Mouse (Mus musculus): ENCODE data around the gene Smco4. TPM values are rescaled to one million over a fixed set of nuclear protein-coding genes. Genes with fewer than 3 reads are reported as not detected.

Gene Smco4
- polyA plus RNA-seq, 1 experiment, result 10.5 TPM

- H3ac ChIP-seq (ENCODE audit: control insufficient read depth, insufficient read length), result no peak overlapping the region
- H3K4me3 ChIP-seq, result no peak overlapping the region
- no peak overlapping the region for H3K4me2 ChIP-seq (ENCODE audit: low read depth)
- H3K36me3 ChIP-seq (ENCODE audit: control insufficient read depth, insufficient read depth), result no peaks in the 10 kb centered on the region
- TF ChIP-seq POLR2AphosphoS2 (IDR thresholded peaks at IDR 0.05; ENCODE audit: insufficient read length, low read depth) (no peak), SRF (IDR thresholded peaks at IDR 0.05; ENCODE audit: control insufficient read depth, insufficient read length, low read depth) (no peak), TCF3 (IDR thresholded peaks at IDR 0.05; ENCODE audit: insufficient read length, low read depth) (no peak), MAX (IDR thresholded peaks at IDR 0.05; ENCODE audit: low read depth) (no peak), USF1 (IDR thresholded peaks at IDR 0.05; ENCODE audit: low read depth) (no peak), CEBPB (IDR thresholded peaks at IDR 0.05; ENCODE audit: insufficient read depth, poor library complexity, severe bottlenecking) (no peak), MYOD1 (IDR thresholded peaks at IDR 0.05; ENCODE audit: control insufficient read depth in 1 of 3, insufficient read length in 2 of 3, low read depth in 2 of 3) (no peak), MYOG (IDR thresholded peaks at IDR 0.05; ENCODE audit: control insufficient read depth in 1 of 3, insufficient read depth in 1 of 3, insufficient read length in 2 of 3, low read depth in 2 of 3) (no peak), E2F4 (IDR thresholded peaks at IDR 0.05; ENCODE audit: insufficient read depth) (no peak), TCF12 (IDR thresholded peaks at IDR 0.05; ENCODE audit: insufficient read depth, poor library complexity, severe bottlenecking) (no peak)
- H3K79me2 ChIP-seq (ENCODE audit: control insufficient read depth, insufficient read depth), result no peaks in the 10 kb centered on the region
- no peaks in the 10 kb centered on the region for H3K27me3 ChIP-seq (ENCODE audit: control insufficient read depth, insufficient read depth, insufficient read length)
Observed at GRCm38 (mm10) chr9:15477556-15477955, 15.7 kb upstream of the Smco4 start.

GRCm38 (mm10) chr9:15487682-15488424 is 5.4 kb upstream of the Smco4 start:
- Histone ChIP-seq H3K79me2 (ENCODE audit: control insufficient read depth, insufficient read depth) (no peaks in the 10 kb centered on the region), H3K4me3 (no peak overlapping the region), H3K27me3 (ENCODE audit: control insufficient read depth, insufficient read depth, insufficient read length) (no peaks in the 10 kb centered on the region), H3K4me2 (ENCODE audit: low read depth) (no peak overlapping the region), H3ac (ENCODE audit: control insufficient read depth, insufficient read length) (no peak overlapping the region), H3K36me3 (ENCODE audit: control insufficient read depth, insufficient read depth) (no peaks in the 10 kb centered on the region)
- TF ChIP-seq USF1 (IDR thresholded peaks at IDR 0.05; ENCODE audit: low read depth) (no peak), TCF12 (IDR thresholded peaks at IDR 0.05; ENCODE audit: insufficient read depth, poor library complexity, severe bottlenecking) (no peak), MYOG (IDR thresholded peaks at IDR 0.05; ENCODE audit: control insufficient read depth in 1 of 3, insufficient read depth in 1 of 3, insufficient read length in 2 of 3, low read depth in 2 of 3) (no peak)

- no peak for TF ChIP-seq CEBPB (IDR thresholded peaks at IDR 0.05; ENCODE audit: insufficient read depth, poor library complexity, severe bottlenecking)
- TF ChIP-seq POLR2A (IDR thresholded peaks at IDR 0.05; ENCODE audit: insufficient read length, low read depth), result no peak
- no peak for TF ChIP-seq MYOD1 (IDR thresholded peaks at IDR 0.05; ENCODE audit: control insufficient read depth in 1 of 3, insufficient read length in 2 of 3, low read depth in 2 of 3)
- TF ChIP-seq TCF12 (IDR thresholded peaks at IDR 0.05; ENCODE audit: insufficient read depth, poor library complexity, severe bottlenecking), result no peak
- TF ChIP-seq E2F4 (IDR thresholded peaks at IDR 0.05; ENCODE audit: insufficient read depth), result no peak
- TF ChIP-seq MYOG (IDR thresholded peaks at IDR 0.05; ENCODE audit: control insufficient read depth in 1 of 3, insufficient read depth in 1 of 3, insufficient read length in 2 of 3, low read depth in 2 of 3), result no peak
- TF ChIP-seq POLR2AphosphoS2 (IDR thresholded peaks at IDR 0.05; ENCODE audit: insufficient read length, low read depth), result no peak
- no peak for TF ChIP-seq TCF3 (IDR thresholded peaks at IDR 0.05; ENCODE audit: insufficient read length, low read depth)
- no peak for TF ChIP-seq REST (IDR thresholded peaks at IDR 0.05; ENCODE audit: insufficient read depth, insufficient read length)
- TF ChIP-seq USF1 (IDR thresholded peaks at IDR 0.05; ENCODE audit: low read depth), result no peak
- no peak for TF ChIP-seq MAX (IDR thresholded peaks at IDR 0.05; ENCODE audit: low read depth)
- TF ChIP-seq SRF (IDR thresholded peaks at IDR 0.05; ENCODE audit: control insufficient read depth, insufficient read length, low read depth), result no peak
- Histone ChIP-seq H3ac (ENCODE audit: control insufficient read depth, insufficient read length) (no peak overlapping the region), H3K79me2 (ENCODE audit: control insufficient read depth, insufficient read depth) (no peaks in the 10 kb centered on the region), H3K36me3 (ENCODE audit: control insufficient read depth, insufficient read depth) (no peaks in the 10 kb centered on the region), H3K4me3 (no peak overlapping the region), H3K4me2 (ENCODE audit: low read depth) (no peak overlapping the region), H3K27me3 (ENCODE audit: control insufficient read depth, insufficient read depth, insufficient read length) (no peaks in the 10 kb centered on the region)
Observed at GRCm38 (mm10) chr9:15489293-15489692, 3.9 kb upstream of the Smco4 start.

DNA sequence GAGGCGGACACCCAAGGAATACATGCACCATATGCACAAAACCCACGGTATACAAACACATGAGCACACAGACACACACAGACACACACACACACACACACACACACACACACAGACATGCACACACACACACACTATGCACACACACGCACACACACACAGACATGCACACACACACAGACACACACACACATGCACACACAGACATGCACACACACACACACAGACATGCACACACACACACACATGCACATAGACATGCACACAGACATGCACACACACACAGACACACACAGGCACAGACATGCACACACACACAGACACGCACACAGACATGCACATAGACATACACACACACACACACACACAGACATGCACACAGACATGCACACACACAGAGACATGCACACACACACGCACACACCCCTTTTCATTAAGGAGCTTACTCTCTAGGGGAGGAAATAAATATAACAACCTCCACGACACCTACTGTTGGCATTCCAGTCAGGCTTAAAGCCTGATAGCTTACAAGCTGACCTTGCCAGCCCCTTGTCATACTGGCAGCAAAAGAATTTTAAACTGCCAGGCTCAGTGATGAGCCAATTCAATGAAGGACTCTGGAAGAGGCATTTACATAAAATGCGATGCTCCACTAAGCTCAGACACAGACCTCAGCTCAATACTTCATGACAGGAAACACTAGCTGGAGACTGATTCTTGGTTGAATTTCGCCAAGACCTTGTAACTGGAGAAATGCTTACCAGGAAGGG is 2.7 kb upstream of the Smco4 start:
- Histone ChIP-seq H3K4me2 (ENCODE audit: low read depth) (no peak overlapping the region), H3K4me3 (no peak overlapping the region), H3K27me3 (ENCODE audit: control insufficient read depth, insufficient read depth, insufficient read length) (no peaks in the 10 kb centered on the region), H3K36me3 (ENCODE audit: control insufficient read depth, insufficient read depth) (no peaks in the 10 kb centered on the region), H3ac (ENCODE audit: control insufficient read depth, insufficient read length) (no peak overlapping the region), H3K79me2 (ENCODE audit: control insufficient read depth, insufficient read depth) (no peaks in the 10 kb centered on the region)
- TF ChIP-seq MYOG (IDR thresholded peaks at IDR 0.05; ENCODE audit: control insufficient read depth in 1 of 3, insufficient read depth in 1 of 3, insufficient read length in 2 of 3, low read depth in 2 of 3) (no peak), USF1 (IDR thresholded peaks at IDR 0.05; ENCODE audit: low read depth) (no peak), CEBPB (IDR thresholded peaks at IDR 0.05; ENCODE audit: insufficient read depth, poor library complexity, severe bottlenecking) (no peak), TCF3 (IDR thresholded peaks at IDR 0.05; ENCODE audit: insufficient read length, low read depth) (no peak), MAX (IDR thresholded peaks at IDR 0.05; ENCODE audit: low read depth) (no peak), MYOD1 (IDR thresholded peaks at IDR 0.05; ENCODE audit: control insufficient read depth in 1 of 3, insufficient read length in 2 of 3, low read depth in 2 of 3) (no peak), POLR2A (IDR thresholded peaks at IDR 0.05; ENCODE audit: insufficient read length, low read depth) (no peak), TCF12 (IDR thresholded peaks at IDR 0.05; ENCODE audit: insufficient read depth, poor library complexity, severe bottlenecking) (no peak), POLR2AphosphoS2 (IDR thresholded peaks at IDR 0.05; ENCODE audit: insufficient read length, low read depth) (no peak), REST (IDR thresholded peaks at IDR 0.05; ENCODE audit: insufficient read depth, insufficient read length) (no peak), SRF (IDR thresholded peaks at IDR 0.05; ENCODE audit: control insufficient read depth, insufficient read length, low read depth) (no peak), E2F4 (IDR thresholded peaks at IDR 0.05; ENCODE audit: insufficient read depth) (no peak)

All from myocyte (in vitro differentiated cells).